Mouse (Mus musculus) naive thymus-derived CD4-positive, alpha-beta T cell, adult 2 months (primary cell): Measurements from ENCODE around the gene Psmd1.

Experiments
- DNase-seq: peaks from one replicate; pipeline ENCODE4 v3.0.0-alpha.2; 2011; ENCODE audit warnings: low read depth

Gene Psmd1

DNA sequence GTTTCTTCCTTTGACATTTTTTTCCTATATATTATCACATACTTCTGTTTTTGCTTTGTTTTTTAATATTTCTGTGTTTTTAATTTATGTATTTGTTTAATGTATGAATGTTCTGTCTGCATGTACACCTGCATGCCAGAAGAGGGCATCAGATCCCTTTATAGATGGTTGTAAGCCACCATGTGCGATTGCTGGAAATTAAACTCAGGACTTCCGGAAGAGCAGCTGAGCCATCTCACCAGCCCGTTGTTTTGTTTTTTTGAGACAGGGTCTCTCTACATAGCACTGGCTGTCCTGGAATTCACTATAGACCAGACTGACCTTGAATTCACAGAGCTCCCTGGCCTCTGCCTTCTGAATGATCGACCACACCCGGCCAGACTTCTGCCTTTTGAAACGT lies 1.7 kb upstream of the Psmd1 start:
- peak; percentile 19 for DNase-seq

- DNase-seq, result no peak
Observed at GRCm38 (mm10) chr1:86076565-86076964, 12.4 kb downstream of the Psmd1 start.

DNA sequence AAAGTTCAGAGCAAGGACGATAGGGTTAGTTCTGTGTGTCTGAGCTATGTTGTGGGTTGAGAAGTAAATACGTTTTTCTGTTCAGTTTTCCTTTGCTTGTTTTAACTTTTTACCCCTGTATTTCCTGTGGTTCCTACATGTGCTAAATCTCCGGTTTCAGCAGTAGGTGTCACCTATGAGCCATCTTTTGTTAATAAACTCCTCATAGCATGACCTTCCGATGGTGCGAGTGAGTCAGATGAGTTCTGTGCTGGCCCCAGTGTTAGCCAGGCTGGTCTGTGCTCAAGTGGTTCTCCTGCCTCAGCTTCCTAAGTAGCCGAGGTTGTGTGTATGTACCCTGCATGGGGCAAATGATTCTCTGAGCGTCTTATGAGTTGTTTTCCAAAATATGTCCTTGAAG lies 30.2 kb downstream of the Psmd1 start:
- no peak for DNase-seq

DNA sequence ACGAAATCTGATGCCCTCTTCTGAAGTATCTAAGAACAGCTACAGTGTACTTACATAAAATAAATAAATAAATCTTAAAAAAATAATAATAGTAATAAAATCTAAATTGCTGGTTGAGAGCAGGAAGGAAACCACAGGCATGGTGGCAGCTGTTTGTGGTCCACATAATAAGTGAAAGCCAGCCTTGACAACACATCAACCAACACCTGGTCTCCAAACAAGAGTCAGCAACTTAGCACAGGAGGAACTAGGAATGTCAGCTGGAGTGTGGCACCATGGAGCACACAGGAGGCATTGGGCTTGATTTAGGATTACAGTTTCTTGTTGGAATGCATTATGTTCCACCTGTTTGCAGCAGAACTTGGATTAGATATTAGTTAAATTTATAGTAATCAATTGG lies 40.9 kb downstream of the Psmd1 start:
- DNase-seq, result no peak

DNA sequence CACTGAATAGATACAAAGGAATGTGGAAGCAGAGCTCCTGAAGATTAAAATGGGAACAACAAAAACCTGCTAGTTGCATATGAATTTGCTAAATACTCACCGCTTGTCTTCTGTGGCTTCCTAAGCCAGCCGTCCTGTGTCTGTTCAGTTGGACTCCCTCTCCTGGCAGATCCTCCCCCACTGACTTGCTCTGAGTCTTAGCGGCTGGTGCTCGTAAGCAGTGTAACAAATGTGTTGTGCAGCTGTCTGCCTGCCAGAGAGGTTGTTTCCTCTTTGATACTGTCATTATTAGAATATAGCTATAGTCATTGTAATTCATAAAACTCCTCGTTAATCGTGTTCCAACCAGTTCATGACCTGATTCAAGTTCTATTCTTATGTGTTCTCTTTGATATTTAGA lies 47.6 kb downstream of the Psmd1 start, which contains the start of gene Htr2b:
Gene Htr2b, minus strand, starts transcription at position 192 of the 400 bp plus-strand sequence.
- DNase-seq, result no peak

DNA sequence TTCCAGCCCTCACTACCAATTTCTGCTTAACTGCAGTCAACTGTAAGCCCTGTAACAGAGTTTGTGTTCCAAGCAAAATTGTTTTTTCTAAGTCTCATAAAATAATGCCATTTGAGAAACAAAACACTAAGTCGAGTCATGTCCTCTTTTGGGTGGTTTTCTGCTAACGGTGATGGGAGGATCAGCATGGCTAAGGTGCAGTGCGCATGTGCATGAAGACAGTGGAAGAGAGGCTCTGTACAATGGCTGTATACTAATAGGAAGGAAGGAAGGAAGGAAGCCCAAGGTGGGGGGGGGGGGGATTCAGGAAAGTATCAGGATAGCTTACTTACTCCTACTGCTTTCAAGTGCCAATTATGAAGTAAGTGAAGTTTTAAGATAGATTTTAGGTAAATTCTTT lies 50.0 kb downstream of the Psmd1 start:
- no peak for DNase-seq

- no peak for DNase-seq
Observed at GRCm38 (mm10) chr1:86119549-86119948, 55.4 kb downstream of the Psmd1 start.

DNA sequence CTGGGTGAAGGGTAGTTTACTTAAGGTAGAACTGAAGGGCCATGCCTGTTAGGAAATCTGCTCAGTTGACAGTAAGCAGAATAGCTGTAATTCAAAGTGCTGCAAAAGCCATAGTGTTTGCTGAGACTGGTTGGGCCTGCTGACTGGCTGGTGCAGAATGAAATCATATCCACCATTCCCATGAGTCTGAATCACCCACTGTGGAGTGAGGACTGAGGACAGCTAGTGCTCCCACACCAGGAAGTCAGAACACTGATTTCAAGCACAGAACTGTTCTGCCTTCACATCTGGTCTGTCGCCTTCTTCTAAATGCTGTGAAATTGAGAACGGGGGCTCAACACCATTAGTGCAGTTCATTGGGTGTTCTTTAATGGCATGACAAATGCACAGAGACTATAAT lies 61.8 kb downstream of the Psmd1 start:
- DNase-seq, result no peak

DNA sequence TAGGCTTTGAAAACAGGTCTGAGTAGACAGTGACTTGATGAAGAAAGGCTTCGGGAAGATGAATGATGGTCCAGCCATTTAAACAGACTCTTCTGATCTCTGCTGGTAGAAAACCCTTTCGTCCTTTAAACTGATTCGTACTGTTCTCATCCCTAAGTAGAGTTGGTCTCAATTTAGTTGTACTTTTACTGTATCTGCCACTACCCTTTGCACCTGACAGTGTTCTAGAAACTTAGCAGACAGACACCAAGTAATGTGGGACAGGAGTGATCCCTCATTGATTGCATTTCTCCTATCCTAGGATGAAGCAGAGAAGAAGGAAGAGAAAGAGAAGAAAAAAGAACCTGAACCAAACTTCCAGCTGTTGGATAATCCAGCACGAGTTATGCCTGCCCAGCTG lies 69.2 kb downstream of the Psmd1 start, which contains the start of gene Gm21972:
Gene Gm21972, plus strand, starts transcription at position 301 of the 400 bp plus-strand sequence.
- DNase-seq, result no peak

DNA sequence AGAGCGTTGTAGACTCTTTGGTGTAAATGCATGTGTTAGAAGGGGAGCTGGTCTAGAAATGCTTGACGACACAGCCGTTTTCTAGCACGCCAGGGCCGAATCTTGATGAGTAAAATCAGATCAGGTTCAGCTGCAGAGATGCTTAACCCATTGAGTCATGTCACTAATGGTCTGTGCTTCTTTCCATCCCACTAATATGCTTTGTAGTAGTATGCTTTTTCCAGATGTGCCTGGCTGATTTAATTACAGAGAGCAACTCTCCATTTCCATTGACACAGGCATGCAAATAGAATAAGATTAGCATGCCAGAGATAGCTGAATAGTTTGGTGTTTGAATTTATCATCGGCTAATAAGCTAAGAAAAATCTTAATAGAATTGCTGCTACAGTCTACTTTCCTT lies 71.1 kb downstream of the Psmd1 start:
- DNase-seq, result no peak

GRCm38 (mm10) chr1:86141081-86141480 lies 76.9 kb downstream of the Psmd1 start:
- no peak for DNase-seq

GRCm38 (mm10) chr1:86143165-86143564 lies 79.0 kb downstream of the Psmd1 start:
- DNase-seq, result no peak

DNA sequence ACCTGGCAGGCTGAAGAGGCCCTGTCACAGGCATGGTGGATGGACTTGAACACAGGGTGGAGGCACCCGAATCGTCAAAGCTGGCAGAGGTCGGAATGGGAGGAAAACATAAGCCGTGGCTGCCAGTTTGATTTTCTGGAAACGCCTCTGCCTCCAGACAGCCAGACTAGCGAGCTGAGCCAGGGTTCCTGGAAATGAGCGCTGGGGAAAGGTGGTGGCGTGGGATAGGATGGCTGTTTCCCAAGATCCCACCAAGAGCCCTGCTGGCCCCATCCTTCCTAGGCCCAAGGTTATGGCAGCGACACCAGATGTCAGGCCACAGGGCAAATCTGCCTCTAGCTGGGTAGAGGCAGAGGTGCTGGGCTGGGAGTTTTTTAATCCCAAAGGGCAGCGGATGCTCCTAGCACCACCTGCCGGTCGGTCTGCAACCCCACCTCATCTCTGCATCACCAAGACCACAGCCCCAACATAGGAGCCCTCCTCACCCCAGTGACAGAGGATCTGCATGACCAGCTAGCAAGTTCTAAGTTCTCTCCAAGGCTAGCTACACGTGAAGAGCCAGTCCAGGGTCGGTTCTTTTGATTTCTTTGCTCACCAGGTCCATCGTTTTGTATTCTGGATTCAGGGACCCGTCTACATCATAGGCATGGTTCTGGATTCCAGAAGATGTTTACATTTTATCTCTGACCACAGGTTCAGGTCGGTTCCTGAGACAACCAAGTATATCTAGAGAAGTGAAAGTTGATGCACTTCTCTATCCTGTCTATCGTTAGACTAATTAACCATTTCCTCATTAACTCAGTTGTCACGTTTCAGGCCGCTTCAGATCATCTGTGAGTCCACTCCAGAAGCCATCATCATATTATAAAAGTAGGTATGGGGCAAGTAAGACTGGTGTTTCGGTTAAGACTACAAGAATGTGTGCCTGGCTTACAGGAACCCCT lies 80.1 kb downstream of the Psmd1 start:
- no peak for DNase-seq

DNA sequence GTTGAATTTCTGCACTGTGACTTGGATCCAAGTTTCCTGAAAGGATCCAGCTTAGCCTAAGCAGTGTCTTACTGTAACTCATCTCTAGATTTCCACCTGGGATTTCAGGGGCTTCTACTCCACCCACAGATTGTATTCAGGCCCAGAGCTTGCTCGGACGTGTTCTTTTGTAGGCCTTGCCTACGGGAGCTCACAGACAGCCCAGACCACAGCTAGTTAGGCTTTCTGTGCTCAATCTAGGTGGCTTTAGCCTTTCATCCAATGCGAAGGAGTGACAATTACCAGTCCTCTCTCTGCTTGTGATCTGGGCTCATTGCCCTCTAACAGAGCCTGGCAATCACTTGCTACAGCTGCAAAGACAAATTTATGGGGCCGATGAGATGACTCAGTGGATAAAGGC lies 82.1 kb downstream of the Psmd1 start:
- no peak for DNase-seq

DNA sequence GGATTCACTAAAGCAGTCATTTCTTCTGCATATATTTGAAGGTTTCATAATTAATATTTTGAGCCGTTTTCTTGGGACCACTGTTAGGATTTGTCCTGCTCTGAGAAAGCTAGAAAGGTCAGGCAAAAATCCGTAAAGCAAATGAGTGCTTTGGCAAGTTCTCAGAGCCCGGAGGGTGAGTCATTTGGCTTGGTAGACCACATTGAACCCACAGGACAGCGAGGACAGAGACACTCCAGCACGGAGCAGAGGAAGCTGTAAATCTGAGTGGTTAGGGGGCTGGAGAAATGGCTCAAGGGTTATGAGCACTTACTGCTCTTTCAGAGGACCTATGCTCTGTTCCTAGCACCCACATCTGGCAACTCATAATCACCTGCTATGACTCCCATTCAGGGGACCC lies 83.4 kb downstream of the Psmd1 start:
- no peak for DNase-seq

DNA sequence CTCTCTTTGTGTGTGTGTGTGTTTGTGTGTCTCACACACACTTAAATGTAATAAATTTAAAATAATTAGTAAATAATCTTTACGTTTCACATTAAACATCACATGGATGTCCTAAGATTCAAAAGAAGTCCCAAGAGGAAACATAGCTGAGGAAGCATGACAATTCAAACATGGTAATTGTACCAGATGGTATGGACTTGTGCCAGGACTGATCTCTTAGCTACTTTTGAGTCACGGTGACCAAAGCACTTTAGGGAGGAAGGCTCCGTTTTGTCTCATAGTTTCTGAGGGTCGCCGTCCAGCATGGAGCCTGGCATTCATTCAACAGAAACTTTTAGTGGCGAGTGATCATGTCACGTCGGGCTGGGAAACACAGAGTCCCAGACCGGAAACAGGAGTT lies 84.0 kb downstream of the Psmd1 start:
- no peak for DNase-seq

- DNase-seq, result no peak
Observed at GRCm38 (mm10) chr1:86150929-86151328, 86.7 kb downstream of the Psmd1 start.

- DNase-seq, result no peak
Observed at GRCm38 (mm10) chr1:86151376-86151775, 87.2 kb downstream of the Psmd1 start.

- DNase-seq, result peak; percentile 21
Observed at GRCm38 (mm10) chr1:86152618-86153017, 88.4 kb downstream of the Psmd1 start.

DNA sequence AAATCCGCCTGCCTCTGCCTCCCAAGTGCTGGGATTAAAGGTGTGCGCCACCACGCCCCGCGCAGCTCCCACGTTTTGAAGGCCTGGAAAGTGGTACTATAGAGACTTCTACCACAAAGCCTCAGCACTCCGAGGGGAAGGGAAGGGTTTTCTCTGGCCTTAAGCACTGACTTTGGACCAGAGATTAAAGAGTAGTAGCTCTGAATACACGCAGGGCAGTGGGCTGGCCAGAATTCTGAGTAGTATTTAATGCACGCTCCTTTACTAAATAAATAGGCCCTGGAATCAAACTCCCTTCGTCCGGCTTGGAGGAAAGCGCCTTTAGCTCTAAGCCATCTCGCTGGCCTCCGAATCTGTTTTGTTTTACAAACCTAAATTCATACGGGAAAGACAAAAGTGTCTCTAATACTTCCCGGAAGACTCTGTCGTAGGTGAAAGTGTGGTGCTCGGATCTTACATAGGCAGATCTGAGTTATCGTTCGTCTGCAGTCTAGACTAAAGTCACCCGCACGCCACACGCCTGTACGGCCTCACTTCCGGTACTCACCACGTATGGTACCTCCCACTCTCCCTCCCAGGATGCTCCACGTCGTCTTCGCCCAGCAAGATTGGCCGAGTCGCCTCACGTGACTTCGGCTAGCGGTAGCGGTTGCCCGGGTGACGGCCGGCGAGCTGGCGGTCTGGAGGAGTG lies 90.1 kb downstream of the Psmd1 start, which contains the start of gene Armc9:
Gene Armc9, plus strand, starts transcription at position 648 of the 691 bp plus-strand sequence.
- peak; percentile 96 for DNase-seq

- DNase-seq, result no peak
Observed at GRCm38 (mm10) chr1:86154824-86155164, 90.6 kb downstream of the Psmd1 start.

DNA sequence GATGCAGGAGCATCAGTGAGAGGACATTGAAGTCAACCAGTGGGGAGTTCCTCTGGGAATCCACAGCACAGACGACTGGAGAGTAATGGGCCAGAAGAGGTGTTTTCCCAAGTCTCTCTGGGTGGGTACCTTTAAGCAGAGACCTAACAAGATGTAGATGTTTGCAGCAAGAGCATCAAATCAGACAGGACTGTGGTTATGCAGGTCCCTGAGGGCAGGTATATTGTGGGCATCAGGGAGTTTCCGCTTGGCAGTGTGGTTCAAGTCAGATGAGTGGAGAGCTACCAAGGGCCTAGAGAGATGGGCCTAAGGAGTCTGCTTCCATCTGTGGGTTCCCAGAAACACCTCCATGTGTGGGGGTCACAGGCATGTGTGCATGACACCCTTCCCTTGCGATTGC lies 91.9 kb downstream of the Psmd1 start:
- DNase-seq, result no peak

DNA sequence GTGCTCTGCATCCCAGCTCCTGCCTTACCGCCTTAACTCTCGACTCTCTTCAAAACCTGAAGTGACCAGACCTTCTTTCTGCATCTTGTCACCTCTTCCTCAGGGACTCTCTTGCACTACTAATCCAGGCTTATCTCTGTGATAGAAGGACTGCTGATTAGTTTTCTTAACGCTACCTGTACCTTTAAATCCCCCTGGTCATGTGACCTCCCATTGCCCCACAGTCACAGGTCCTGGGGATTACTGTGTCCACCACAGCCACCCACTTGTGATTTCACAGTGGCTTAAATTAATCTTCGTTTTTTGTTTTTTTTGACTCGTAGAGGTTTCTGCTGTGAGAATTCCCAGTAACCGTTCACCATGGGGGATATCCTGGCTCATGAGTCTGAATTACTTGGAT lies 92.4 kb downstream of the Psmd1 start:
- DNase-seq, result no peak
